In genomic region chr2:36126795-36127429, GRCm38 (mm10) we compare ENCODE assay signal across 24 mouse cellular contexts. TPM values are rescaled to one million over a fixed set of nuclear protein-coding genes. Genes with fewer than 3 reads are reported as not detected.
A peak's percentile ranks its signal among the peaks of the same experiment; 100 is the strongest.
DNase-seq lines count a peak whose midpoint lies in the region; ATAC-seq and TF ChIP-seq lines count a peak whose summit lies in the region.
"Had no signal": no experiment of that assay in that cellular context is flagged by ENCODE, and none has a peak within 500 bp of the region (broad histone marks: within the 10 kb centered on the region; RNA-seq: fewer than 3 reads in every experiment).

No protein-coding gene starts in this region.

- no peak for TF ChIP-seq CTCF in MEL (IDR thresholded peaks at IDR 0.05 in 2 of 3, conservative IDR thresholded peaks at IDR 0.05 in 1 of 3; ENCODE audit: control insufficient read depth in 1 of 3, insufficient read depth in 1 of 3, low read depth in 2 of 3, low read length in 3 of 3, poor library complexity in 1 of 3, severe bottlenecking in 1 of 3)

- no peaks in the 10 kb centered on the region for H3K9me3 ChIP-seq in MEL (replicated peaks; ENCODE audit: insufficient read depth, low read length)
- H3K9me3 ChIP-seq: embryonic facial prominence, embryonic 10.5 days; embryonic facial prominence, embryonic 12.5 days; forebrain, embryonic 10.5 days; forebrain, embryonic 12.5 days; forebrain, embryonic 15.5 days; G1E had no signal

- H3K27ac ChIP-seq in MEL (ENCODE audit: control insufficient read depth, low read depth, low read length), result no peak overlapping the region
- H3K27ac ChIP-seq: embryonic facial prominence, embryonic 10.5 days; embryonic facial prominence, embryonic 12.5 days; forebrain, embryonic 10.5 days; forebrain, embryonic 12.5 days; forebrain, embryonic 15.5 days had no signal

- TF ChIP-seq RAD21 in MEL (IDR thresholded peaks at IDR 0.05; ENCODE audit: low read depth, low read length), result no peak

- no peak overlapping the region for H3K9ac ChIP-seq in MEL (ENCODE audit: control insufficient read depth, low read depth, low read length, poor library complexity, severe bottlenecking)
- H3K9ac ChIP-seq: embryonic facial prominence, embryonic 12.5 days; forebrain, embryonic 12.5 days; forebrain, embryonic 15.5 days; forebrain, postnatal 0 days had no signal

- ATAC-seq in megakaryocyte, adult 5-6 weeks (ENCODE audit: poor library complexity, severe bottlenecking), result peak; percentile 90
- ATAC-seq in erythroid progenitor cell, adult 5-6 weeks (replicated peaks; ENCODE audit: low FRiP score, poor library complexity, severe bottlenecking), result no peak
- ATAC-seq: CD4-positive, CD25-positive, alpha-beta regulatory T cell, adult 4 months; forebrain, embryonic 15.5 days; forebrain, postnatal 0 days had no signal

- TF ChIP-seq EP300 in MEL (IDR thresholded peaks at IDR 0.05; ENCODE audit: low read depth in 1 of 2, low read length in 2 of 2), result no peak

- DNase-seq in 416B (ENCODE audit: low read depth), result peak; percentile 32
- DNase-seq in MEL (ENCODE audit: low read depth, low spot score), result peak; percentile 51
- no peak for DNase-seq in kidney, adult 11 months
- DNase-seq in frontal cortex, postnatal 10 days (ENCODE audit: low spot score in 2 of 2), result no peak
- DNase-seq: adrenal gland, adult 2 months; adrenal gland, postnatal 10 days; adrenal gland, postnatal 25 days; B cell, adult 2 months; cerebellum, adult 11-12 months; cerebellum, adult 2 months; cerebellum, adult 9-10 months; cerebellum, postnatal 10 days; cerebellum, postnatal 25 days; forebrain, postnatal 0 days had no signal

- H3K4me1 ChIP-seq in MEL (ENCODE audit: control insufficient read depth in 1 of 2, insufficient read depth in 2 of 2, low read length in 2 of 2), result no peaks in the 10 kb centered on the region; a peak in 1 of 4 replicates
- H3K4me1 ChIP-seq: forebrain, embryonic 10.5 days; forebrain, embryonic 12.5 days; forebrain, embryonic 15.5 days had no signal

- no peaks in the 10 kb centered on the region for H3K79me2 ChIP-seq in MEL (ENCODE audit: control insufficient read depth, insufficient read depth, low read length, poor library complexity)

- peaks cover 0 to 17% of the 10 kb centered on the region in 2 experiments; a peak in 3 of 4 replicates for H3K36me3 ChIP-seq in MEL (ENCODE audit: control insufficient read depth in 1 of 2, insufficient read depth in 2 of 2, low read length in 2 of 2)

- TF ChIP-seq POLR2A in MEL (IDR thresholded peaks at IDR 0.05; ENCODE audit: control insufficient read depth in 1 of 2, insufficient read depth in 1 of 2, low read depth in 1 of 2, low read length in 2 of 2, poor library complexity in 1 of 2), result no peak

- no peaks in the 10 kb centered on the region for H3K27me3 ChIP-seq in MEL (ENCODE audit: control insufficient read depth in 1 of 2, insufficient read depth in 2 of 2, low read length in 2 of 2)
- H3K27me3 ChIP-seq: CH12.LX; embryonic facial prominence, embryonic 12.5 days; forebrain, embryonic 12.5 days; forebrain, embryonic 15.5 days had no signal

- no peak overlapping the region for H3K4me3 ChIP-seq in MEL (ENCODE audit: control insufficient read depth in 1 of 2, insufficient read depth in 1 of 2, low read depth in 2 of 2, low read length in 2 of 2)
- H3K4me3 ChIP-seq: embryonic facial prominence, embryonic 10.5 days; embryonic facial prominence, embryonic 12.5 days; forebrain, embryonic 10.5 days; forebrain, embryonic 12.5 days; forebrain, embryonic 15.5 days had no signal

TF ChIP-seq in MEL, 35 proteins besides CTCF, POLR2A, EP300 and RAD21:
- TF ChIP-seq SIN3A (IDR thresholded peaks at IDR 0.05; ENCODE audit: low read length), result no peak

RNA-seq across cellular contexts. Expression of gene Mrrf, which starts 9.3 kb away (rescaled TPM):
- total RNA-seq in MEL (2012; rRNA removed), result 20.0 and 28.0 TPM in 2 replicates
- 10 to 100 TPM in 1 of 2 experiments, not detected in 1; 31.2 TPM for polyA plus RNA-seq in MEL (2012; ENCODE audit: insufficient read depth in 1 of 2, insufficient read length in 2 of 2, low read depth in 1 of 2, low replicate concordance in 2 of 2, missing spikeins in 1 of 2)
- 9.3 and 10.1 TPM in 2 replicates for total RNA-seq in megakaryocyte, adult 5-6 weeks (2015)
- 22.5 and 23.6 TPM in 2 replicates for total RNA-seq in megakaryocyte, adult 5-6 weeks (2017)
- 0.42 TPM in 1 of 2 replicates, not detected in the other for total RNA-seq in erythroid progenitor cell, adult 5-6 weeks (2015; ENCODE audit: low replicate concordance)
- 3.4 and 16.2 TPM in 2 replicates for total RNA-seq in erythroid progenitor cell, adult 5-6 weeks (2017; ENCODE audit: low replicate concordance)

RNA-seq across cellular contexts. Expression of gene Rbm18, which starts 9.7 kb away (rescaled TPM):
- total RNA-seq in MEL (2012; rRNA removed), result 16.4 and 20.1 TPM in 2 replicates
- polyA plus RNA-seq in MEL (2012; ENCODE audit: insufficient read depth in 1 of 2, insufficient read length in 2 of 2, low read depth in 1 of 2, low replicate concordance in 2 of 2, missing spikeins in 1 of 2), result 10 to 100 TPM in 1 of 2 experiments, not detected in 1; 16.7 TPM
- total RNA-seq in megakaryocyte, adult 5-6 weeks (2015), result 36.4 and 37.8 TPM in 2 replicates
- total RNA-seq in megakaryocyte, adult 5-6 weeks (2017), result 21.7 and 22.1 TPM in 2 replicates
- 25.6 and 29.2 TPM in 2 replicates for total RNA-seq in erythroid progenitor cell, adult 5-6 weeks (2015; ENCODE audit: low replicate concordance)
- total RNA-seq in erythroid progenitor cell, adult 5-6 weeks (2017; ENCODE audit: low replicate concordance), result 11.5 and 15.9 TPM in 2 replicates

RNA-seq across cellular contexts. Expression of gene Lhx6, which starts 21.7 kb away (rescaled TPM):
- 1.1 and 1.3 TPM in 2 replicates for total RNA-seq in MEL (2012; rRNA removed)
- 1 to 10 TPM in 1 of 2 experiments, not detected in 1; 3.0 TPM for polyA plus RNA-seq in MEL (2012; ENCODE audit: insufficient read depth in 1 of 2, insufficient read length in 2 of 2, low read depth in 1 of 2, low replicate concordance in 2 of 2, missing spikeins in 1 of 2)
- total RNA-seq in megakaryocyte, adult 5-6 weeks (2015), result not detected in 2 replicates
- not detected in 2 replicates for total RNA-seq in megakaryocyte, adult 5-6 weeks (2017)
- total RNA-seq in erythroid progenitor cell, adult 5-6 weeks (2015; ENCODE audit: low replicate concordance), result not detected in 2 replicates
- total RNA-seq in erythroid progenitor cell, adult 5-6 weeks (2017; ENCODE audit: low replicate concordance), result not detected in 2 replicates
- polyA plus RNA-seq: CD4-positive, CD25-positive, alpha-beta regulatory T cell, adult 4 months; G1E had no signal

Comparison
In these comparisons a context has a peak if more than half of its experiments do, and no peak if none do; other contexts are left out.
1. DNase-seq: peak in 416B (single experiment) and MEL (single experiment); none in kidney, adult 11 months (single experiment) and frontal cortex, postnatal 10 days (0 of 2).